Mouse (Mus musculus) midbrain, embryonic 15.5 days (tissue): Measurements from ENCODE around the gene Map2k3. TPM values are rescaled to one million over a fixed set of nuclear protein-coding genes. Genes with fewer than 3 reads are reported as not detected.
"Not testable (repeated sequence)": the region's sequence is repeated elsewhere in the genome, so short reads cannot be mapped to it uniquely, and the experiment has no call there.

Experiments used
- ATAC-seq: fragments of 200-750 bp; cut with Nextera tagmentation; replicated peaks from 2 replicates; pipeline ENCODE4 v1.8.0; 2017; ENCODE audit warnings: moderate TSS enrichment
- H3K27ac ChIP-seq: fragments of 300-500 bp; sonication (generic); 2 replicates; pipeline ENCODE4 v1.5.1; 2015; ENCODE audit warnings: mild to moderate bottlenecking, inconsistent platforms
- H3K27me3 ChIP-seq: fragments of 300-500 bp; sonication (generic); replicated peaks from 2 replicates; pipeline ENCODE4 v1.6.1; 2015; ENCODE audit warnings: inconsistent platforms
- H3K36me3 ChIP-seq: fragments of 300-500 bp; sonication (generic); replicated peaks from 2 replicates; pipeline ENCODE4 v1.6.1; 2015; ENCODE audit warnings: inconsistent platforms
- H3K4me1 ChIP-seq: fragments of 300-500 bp; sonication (generic); 2 replicates; pipeline ENCODE4 v1.6.1; 2015; ENCODE audit warnings: inconsistent platforms
- H3K4me2 ChIP-seq: fragments of 300-500 bp; sonication (generic); 2 replicates; pipeline ENCODE4 v1.6.1; 2015; ENCODE audit warnings: inconsistent platforms, mild to moderate bottlenecking, moderate library complexity
- H3K4me3 ChIP-seq: fragments of 300-500 bp; sonication (generic); 2 replicates; pipeline ENCODE4 v1.5.1; 2015; ENCODE audit warnings: mild to moderate bottlenecking, inconsistent platforms
- H3K9ac ChIP-seq: fragments of 300-500 bp; sonication (generic); 2 replicates; pipeline ENCODE4 v1.6.1; 2015; ENCODE audit warnings: mild to moderate bottlenecking, inconsistent platforms
- H3K9me3 ChIP-seq: fragments of 300-500 bp; sonication (generic); 2 replicates; pipeline ENCODE4 v1.6.1; 2016; ENCODE audit warnings: inconsistent platforms
- WGBS: fragments of 180-500 bp; shearing (Covaris S2); methylation state at CpG from one replicate; pipeline ENCODE4 v1.1.7; 2015; ENCODE audit warnings: mixed read lengths; 5-methylcytosine and 5-hydroxymethylcytosine counted together
- polyA plus RNA-seq: library from polyadenylated mRNA; unstranded; fragments of >200 nt; fragmentation: Nextera tagmentation; extraction: Ambion mirVana; gene quantifications from 2 replicates; pipeline ENCODE4 v1.2.1, GENCODE M21; 2015

Map2k3 gene
- polyA plus RNA-seq, result 32.0 and 34.0 TPM in 2 replicates

- Histone ChIP-seq H3K27ac (peak within 1 kb of the TSS; percentile 79), H3K9ac (peak within 1 kb of the TSS; percentile 89), H3K4me1 (peaks cover 40% of the 10 kb centered on the region), H3K4me3 (peak within 1 kb of the TSS; percentile 95), H3K27me3 (no peaks in the 10 kb centered on the region; the same call in 1 of the 2 replicates), H3K9me3 (no peaks in the 10 kb centered on the region), H3K36me3 (no peaks in the 10 kb centered on the region), H3K4me2 (peak within 1 kb of the TSS; percentile 92)
- 0% methylated on average over 45 of the region's 59 CpGs for WGBS
- ATAC-seq, result peak; percentile 96
Observed at GRCm38 (mm10) chr11:60931869-60932481, at the start of gene Map2k3. Gene Map2k3, plus strand, starts transcription at chr11:60932033.

GRCm38 (mm10) chr11:60882386-60882785, 49.4 kb upstream of the Map2k3 start:
- no peaks in the 10 kb centered on the region for H3K27me3 ChIP-seq
- H3K36me3 ChIP-seq, result no peaks in the 10 kb centered on the region
- WGBS, result 80% methylated on average over 3 of the region's 3 CpGs
- no peak overlapping the region for H3K27ac ChIP-seq
- H3K9me3 ChIP-seq, result no peaks in the 10 kb centered on the region
- H3K4me1 ChIP-seq, result peaks cover 15% of the 10 kb centered on the region
- no peak overlapping the region for H3K4me2 ChIP-seq
- H3K9ac ChIP-seq, result no peak overlapping the region
- H3K4me3 ChIP-seq, result no peak overlapping the region
- ATAC-seq, result no peak

GRCm38 (mm10) chr11:60886986-60887385, 44.8 kb upstream of the Map2k3 start:
- not testable (repeated sequence) for H3K27ac ChIP-seq, H3K4me2 ChIP-seq, H3K27me3 ChIP-seq, H3K36me3 ChIP-seq, H3K9ac ChIP-seq, H3K9me3 ChIP-seq, ATAC-seq, H3K4me3 ChIP-seq, H3K4me1 ChIP-seq
- WGBS, result 70% methylated on average over 3 of the region's 3 CpGs

GRCm38 (mm10) chr11:60889861-60890260, 42.0 kb upstream of the Map2k3 start:
- Histone ChIP-seq H3K27ac (no peak overlapping the region), H3K9me3 (no peaks in the 10 kb centered on the region), H3K4me2 (no peak overlapping the region), H3K27me3 (no peaks in the 10 kb centered on the region), H3K9ac (no peak overlapping the region), H3K36me3 (no peaks in the 10 kb centered on the region), H3K4me3 (no peak overlapping the region), H3K4me1 (no peaks in the 10 kb centered on the region)
- no peak for ATAC-seq
- WGBS, result 70% methylated on average over 2 of the region's 2 CpGs

- no peak overlapping the region for H3K4me3 ChIP-seq
- no peaks in the 10 kb centered on the region for H3K4me1 ChIP-seq
- no peaks in the 10 kb centered on the region for H3K9me3 ChIP-seq
- H3K36me3 ChIP-seq, result no peaks in the 10 kb centered on the region
- no peak overlapping the region for H3K9ac ChIP-seq
- no peak overlapping the region for H3K27ac ChIP-seq
- ATAC-seq, result no peak
- H3K27me3 ChIP-seq, result no peaks in the 10 kb centered on the region
- 74% methylated on average over 6 of the region's 6 CpGs for WGBS
- no peak overlapping the region for H3K4me2 ChIP-seq
Observed at GRCm38 (mm10) chr11:60890286-60890685, 41.5 kb upstream of the Map2k3 start.

- no peak for ATAC-seq
- Histone ChIP-seq H3K9me3 (no peaks in the 10 kb centered on the region), H3K27me3 (no peaks in the 10 kb centered on the region), H3K36me3 (no peaks in the 10 kb centered on the region), H3K9ac (no peak overlapping the region), H3K4me1 (no peaks in the 10 kb centered on the region), H3K4me2 (no peak overlapping the region), H3K27ac (no peak overlapping the region), H3K4me3 (no peak overlapping the region)
- WGBS, result 54% methylated on average over 3 of the region's 3 CpGs
Observed at GRCm38 (mm10) chr11:60890744-60891143, 41.1 kb upstream of the Map2k3 start.

- 32% methylated on average over 4 of the region's 4 CpGs for WGBS
- Histone ChIP-seq H3K4me3 (no peak overlapping the region), H3K9ac (no peak overlapping the region), H3K4me1 (no peaks in the 10 kb centered on the region), H3K27me3 (no peaks in the 10 kb centered on the region), H3K9me3 (no peaks in the 10 kb centered on the region), H3K27ac (no peak overlapping the region), H3K4me2 (no peak overlapping the region), H3K36me3 (no peaks in the 10 kb centered on the region)
- ATAC-seq, result no peak
Observed at GRCm38 (mm10) chr11:60895915-60896314, 35.9 kb upstream of the Map2k3 start.

GRCm38 (mm10) chr11:60902001-60902400, 29.8 kb upstream of the Map2k3 start:
- Histone ChIP-seq H3K4me1 (no peaks in the 10 kb centered on the region), H3K4me3 (no peak overlapping the region), H3K4me2 (no peak overlapping the region), H3K27me3 (no peaks in the 10 kb centered on the region), H3K9ac (no peak overlapping the region), H3K36me3 (peaks cover 14% of the 10 kb centered on the region), H3K27ac (no peak overlapping the region), H3K9me3 (no peaks in the 10 kb centered on the region)
- no peak for ATAC-seq
- 89% methylated on average over 7 of the region's 7 CpGs for WGBS

- Histone ChIP-seq H3K36me3 (peaks cover 14% of the 10 kb centered on the region), H3K4me1 (no peaks in the 10 kb centered on the region), H3K27ac (no peak overlapping the region), H3K4me3 (no peak overlapping the region), H3K27me3 (no peaks in the 10 kb centered on the region), H3K9ac (no peak overlapping the region), H3K4me2 (no peak overlapping the region), H3K9me3 (no peaks in the 10 kb centered on the region)
- 86% methylated on average over 4 of the region's 4 CpGs for WGBS
- ATAC-seq, result no peak
Observed at GRCm38 (mm10) chr11:60902486-60902885, 29.3 kb upstream of the Map2k3 start.

GRCm38 (mm10) chr11:60903661-60904061, 28.2 kb upstream of the Map2k3 start:
- ATAC-seq, result no peak
- Histone ChIP-seq H3K27ac (no peak overlapping the region), H3K9me3 (no peaks in the 10 kb centered on the region), H3K4me1 (no peaks in the 10 kb centered on the region), H3K36me3 (peaks cover 14% of the 10 kb centered on the region), H3K9ac (no peak overlapping the region), H3K4me2 (no peak overlapping the region), H3K27me3 (no peaks in the 10 kb centered on the region), H3K4me3 (no peak overlapping the region)
- WGBS, result 90% methylated on average over 6 of the region's 6 CpGs

- 94% methylated on average over 10 of the region's 10 CpGs for WGBS
- Histone ChIP-seq H3K9me3 (no peaks in the 10 kb centered on the region), H3K27me3 (no peaks in the 10 kb centered on the region), H3K27ac (no peak overlapping the region), H3K4me3 (no peak overlapping the region), H3K4me1 (peaks cover under 1% of the 10 kb centered on the region; the same call in 1 of the 2 replicates), H3K9ac (no peak overlapping the region), H3K36me3 (peaks cover 14% of the 10 kb centered on the region), H3K4me2 (no peak overlapping the region)
- no peak for ATAC-seq
Observed at GRCm38 (mm10) chr11:60905407-60906120, 26.3 kb upstream of the Map2k3 start.

GRCm38 (mm10) chr11:60906449-60906848, 25.4 kb upstream of the Map2k3 start:
- Histone ChIP-seq H3K9ac (no peak overlapping the region), H3K4me3 (no peak overlapping the region), H3K36me3 (peaks cover 14% of the 10 kb centered on the region), H3K4me2 (no peak overlapping the region), H3K27ac (no peak overlapping the region), H3K9me3 (no peaks in the 10 kb centered on the region), H3K4me1 (peaks cover 5% of the 10 kb centered on the region), H3K27me3 (no peaks in the 10 kb centered on the region)
- no peak for ATAC-seq
- 92% methylated on average over 4 of the region's 4 CpGs for WGBS

GRCm38 (mm10) chr11:60908073-60908472, 23.8 kb upstream of the Map2k3 start:
- Histone ChIP-seq H3K4me3 (no peak overlapping the region), H3K27ac (no peak overlapping the region), H3K4me2 (no peak overlapping the region), H3K27me3 (no peaks in the 10 kb centered on the region), H3K9ac (no peak overlapping the region), H3K36me3 (peaks cover 14% of the 10 kb centered on the region), H3K9me3 (no peaks in the 10 kb centered on the region), H3K4me1 (peaks cover 21% of the 10 kb centered on the region)
- WGBS, result 71% methylated on average over 3 of the region's 3 CpGs
- ATAC-seq, result no peak
